Mouse (Mus musculus): Measurements from ENCODE around the gene Cfh. TPM values are rescaled to one million over a fixed set of nuclear protein-coding genes. Genes with fewer than 3 reads are reported as not detected.
"Not testable (repeated sequence)": the region's sequence is repeated elsewhere in the genome, so short reads cannot be mapped to it uniquely, and the experiment has no call there.

Gene Cfh
- polyA plus RNA-seq (2016; fragmentation: Nextera tagmentation; extraction: Ambion mirVana): 3.1 and 3.7 TPM in 2 replicates

GRCm38 (mm10) chr1:140183664-140184063, at the start of gene Cfh:
Cfh (minus strand) TSS chr1:140183764.
- H3K36me3 ChIP-seq; H3K27ac ChIP-seq; H3K9me3 ChIP-seq (replicated peaks); ATAC-seq; H3K4me3 ChIP-seq; H3K27me3 ChIP-seq (replicated peaks); H3K9ac ChIP-seq; H3K4me2 ChIP-seq; H3K4me1 ChIP-seq: not testable (repeated sequence)

GRCm38 (mm10) chr1:140226673-140227072, 43.1 kb upstream of the Cfh start:
- Histone ChIP-seq H3K4me1 (no peaks in the 10 kb centered on the region), H3K9ac (no peak overlapping the region), H3K27ac (no peak overlapping the region), H3K36me3 (no peaks in the 10 kb centered on the region), H3K9me3 (replicated peaks) (no peaks in the 10 kb centered on the region), H3K4me2 (no peak overlapping the region), H3K27me3 (replicated peaks) (no peaks in the 10 kb centered on the region), H3K4me3 (no peak overlapping the region)
- WGBS (ENCODE audit: insufficient replicate concordance): 68% methylated on average over 8 of the region's 8 CpGs
- ATAC-seq: no peak

DNA sequence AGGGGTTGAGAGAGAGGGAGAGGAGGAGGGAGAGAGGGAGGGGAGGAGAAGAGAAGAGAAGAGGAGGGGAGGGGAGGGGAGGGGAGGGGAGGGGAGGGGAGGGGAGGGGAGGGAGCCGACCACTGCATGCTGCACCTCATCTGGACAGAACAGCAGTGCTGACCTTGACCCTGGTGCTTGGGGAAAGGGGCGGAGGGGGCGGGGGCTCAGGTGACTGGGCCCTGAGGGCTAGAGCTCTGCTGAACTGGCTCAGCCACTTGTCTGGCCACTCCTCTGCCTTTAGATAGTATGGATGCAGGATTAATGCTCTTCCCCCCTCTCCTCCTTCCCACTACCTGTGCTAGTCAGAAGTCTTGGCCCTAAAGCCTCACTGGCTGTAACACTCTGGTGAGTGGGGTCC, 41.7 kb upstream of the Cfh start:
- Histone ChIP-seq H3K4me1 (no peaks in the 10 kb centered on the region), H3K27ac (no peak overlapping the region), H3K9ac (no peak overlapping the region), H3K27me3 (replicated peaks) (no peaks in the 10 kb centered on the region), H3K9me3 (replicated peaks) (no peaks in the 10 kb centered on the region), H3K36me3 (no peaks in the 10 kb centered on the region), H3K4me2 (no peak overlapping the region), H3K4me3 (no peak overlapping the region)
- 60% methylated on average over 2 of the region's 3 CpGs for WGBS (ENCODE audit: insufficient replicate concordance)
- ATAC-seq: 0 out of 2 replicates have a peak, but pooled peaks have one; percentile 15

- 45% methylated on average over 2 of the region's 2 CpGs for WGBS (ENCODE audit: insufficient replicate concordance)
- H3K27ac ChIP-seq: no peak overlapping the region
- H3K27me3 ChIP-seq (replicated peaks): no peaks in the 10 kb centered on the region
- no peak for ATAC-seq
- H3K9me3 ChIP-seq (replicated peaks): no peaks in the 10 kb centered on the region
- H3K9ac ChIP-seq: no peak overlapping the region
- no peaks in the 10 kb centered on the region for H3K36me3 ChIP-seq
- no peak overlapping the region for H3K4me3 ChIP-seq
- no peak overlapping the region for H3K4me2 ChIP-seq
- H3K4me1 ChIP-seq: no peaks in the 10 kb centered on the region
Observed at GRCm38 (mm10) chr1:140205329-140205728, 21.8 kb upstream of the Cfh start.

DNA sequence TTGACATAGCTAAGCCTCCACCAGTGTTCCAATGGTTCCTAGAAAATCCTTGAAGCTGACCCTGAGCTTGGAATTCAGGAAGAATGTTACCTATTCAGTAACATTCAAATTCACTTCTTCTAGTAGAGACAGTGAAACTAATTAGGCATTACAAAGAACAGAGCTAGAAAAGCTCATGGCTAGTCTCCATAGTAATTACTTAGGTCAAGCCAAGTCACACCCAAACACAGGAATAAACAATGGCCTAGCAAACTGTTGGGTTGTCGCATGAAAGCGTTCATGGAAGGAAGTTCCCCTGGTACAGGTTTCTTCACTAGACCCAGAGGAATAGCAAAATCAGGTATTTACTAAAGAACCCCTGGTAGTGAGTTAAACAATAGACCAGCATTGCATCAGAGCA, 4.9 kb upstream of the Cfh start:
- H3K9ac ChIP-seq; H3K4me3 ChIP-seq; H3K9me3 ChIP-seq (replicated peaks); H3K4me1 ChIP-seq; ATAC-seq; H3K27me3 ChIP-seq (replicated peaks); H3K27ac ChIP-seq; H3K4me2 ChIP-seq; H3K36me3 ChIP-seq: not testable (repeated sequence)
- 64% methylated on average over 2 of the region's 2 CpGs for WGBS (ENCODE audit: insufficient replicate concordance)

DNA sequence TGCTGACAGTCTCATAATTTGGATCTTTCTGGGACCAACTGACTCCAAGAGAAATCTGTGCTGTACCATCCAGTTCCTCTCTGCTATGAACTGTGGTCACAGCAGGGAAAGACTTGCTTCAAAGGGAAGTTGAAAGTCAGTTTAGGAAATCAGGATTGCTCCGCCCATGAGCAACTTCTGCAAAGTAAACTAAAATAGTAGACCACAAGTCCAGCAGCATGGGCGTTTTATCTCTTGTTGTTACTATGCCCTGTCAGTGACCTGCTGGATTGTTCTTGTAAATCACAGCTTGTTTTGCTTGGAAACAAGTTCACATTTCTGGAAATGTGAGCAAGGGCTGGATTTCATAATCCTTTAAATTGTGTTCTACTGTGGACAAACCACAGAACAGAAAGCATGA, 356 bp downstream of the Cfh start:
- no peak overlapping the region for H3K4me2 ChIP-seq
- 16% methylated on average over 2 of the region's 2 CpGs for WGBS (ENCODE audit: insufficient replicate concordance)
- no peaks in the 10 kb centered on the region for H3K9me3 ChIP-seq (replicated peaks)
- H3K36me3 ChIP-seq: no peaks in the 10 kb centered on the region
- H3K27me3 ChIP-seq (replicated peaks): no peaks in the 10 kb centered on the region
- H3K27ac ChIP-seq: no peak overlapping the region
- ATAC-seq: peak; percentile 49; the same call in 1 of the 2 replicates
- H3K4me1 ChIP-seq: no peaks in the 10 kb centered on the region
- H3K9ac ChIP-seq: no peak overlapping the region
- no peak overlapping the region for H3K4me3 ChIP-seq

DNA sequence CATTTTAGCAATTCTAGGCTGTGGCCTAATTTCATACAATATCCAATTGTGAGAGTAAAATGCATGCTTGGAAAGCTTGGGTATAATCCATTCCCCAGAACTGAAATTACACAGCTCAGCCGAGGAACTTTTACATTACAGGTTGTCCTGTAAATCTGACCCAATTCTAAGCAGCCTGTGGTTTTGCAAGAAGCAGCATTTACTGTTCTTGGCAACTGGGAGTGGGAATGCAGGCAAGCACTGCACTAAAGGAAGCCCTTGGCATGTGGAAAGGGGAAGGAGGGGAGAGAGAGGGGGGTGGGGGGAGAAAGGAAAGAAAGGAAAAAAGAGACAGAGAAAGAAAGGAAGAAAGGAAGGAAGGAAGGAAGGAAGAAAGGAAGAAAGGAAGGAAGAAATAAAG, 3.4 kb downstream of the Cfh start:
- Histone ChIP-seq H3K4me3 (no peak overlapping the region), H3K9ac (no peak overlapping the region), H3K9me3 (replicated peaks) (no peaks in the 10 kb centered on the region), H3K27ac (no peak overlapping the region), H3K36me3 (no peaks in the 10 kb centered on the region), H3K27me3 (replicated peaks) (no peaks in the 10 kb centered on the region), H3K4me1 (no peaks in the 10 kb centered on the region), H3K4me2 (no peak overlapping the region)
- no peak for ATAC-seq
- WGBS (ENCODE audit: insufficient replicate concordance): 54% methylated on average over 1 of the region's 1 CpGs

- Histone ChIP-seq H3K4me2 (no peak overlapping the region), H3K27ac (no peak overlapping the region), H3K36me3 (no peaks in the 10 kb centered on the region), H3K4me3 (no peak overlapping the region), H3K4me1 (no peaks in the 10 kb centered on the region), H3K9ac (no peak overlapping the region), H3K27me3 (replicated peaks) (no peaks in the 10 kb centered on the region), H3K9me3 (replicated peaks) (no peaks in the 10 kb centered on the region)
- 33% methylated on average over 2 of the region's 2 CpGs for whole genome bisulfite sequencing (ENCODE audit: insufficient replicate concordance)
- no peak for ATAC-seq
Observed at GRCm38 (mm10) chr1:140175442-140175841, 8.1 kb downstream of the Cfh start.

DNA sequence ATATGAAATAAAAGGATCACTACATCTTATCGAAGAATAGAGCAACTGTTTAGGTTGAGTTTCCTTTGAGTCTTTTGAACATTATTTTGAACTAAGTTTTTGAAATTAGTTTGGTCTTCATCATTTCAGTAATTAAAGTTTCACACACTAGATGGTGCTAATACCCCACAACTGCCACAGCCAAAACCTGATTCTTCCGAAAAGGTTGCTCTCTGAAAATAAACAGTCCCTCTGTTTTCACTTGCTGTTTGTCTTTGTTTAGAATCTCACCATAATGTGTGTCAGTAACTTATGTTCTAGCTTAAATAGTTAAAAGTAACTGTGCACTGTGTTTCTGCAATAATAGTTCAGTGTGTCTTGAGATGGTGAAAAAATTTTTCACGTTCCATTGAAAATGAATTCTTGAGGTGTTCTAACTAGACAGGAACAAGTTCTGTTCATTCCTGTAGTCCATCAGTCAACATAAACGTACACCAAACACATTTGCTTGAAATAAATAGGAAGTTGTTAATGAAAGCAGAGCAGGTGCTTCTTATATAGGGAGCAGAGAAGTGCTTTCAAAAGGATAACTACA, 11.9 kb downstream of the Cfh start:
- H3K27me3 ChIP-seq (replicated peaks): no peaks in the 10 kb centered on the region
- WGBS (ENCODE audit: insufficient replicate concordance): 30% methylated on average over 4 of the region's 4 CpGs
- ATAC-seq: no peak

DNA sequence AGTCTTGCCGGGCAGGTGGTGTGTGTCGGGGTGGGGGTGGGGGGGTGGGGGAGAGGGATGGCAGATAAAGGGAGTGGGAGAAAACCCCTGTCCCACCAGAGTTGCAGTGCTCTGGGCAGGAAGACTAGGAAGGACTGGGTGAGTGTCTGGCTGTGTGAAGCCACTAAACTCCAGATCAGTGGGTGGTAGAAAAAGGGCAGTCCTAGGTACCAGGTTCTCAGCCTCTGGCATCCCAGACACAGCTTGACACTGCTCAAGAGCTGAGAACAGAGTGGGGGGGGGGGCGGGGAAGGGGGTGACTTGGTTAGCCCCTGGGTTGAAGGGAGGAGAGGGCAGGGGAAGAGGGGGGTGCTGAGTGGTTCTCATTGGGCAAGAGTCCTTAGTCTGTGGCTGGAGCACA, 24.6 kb downstream of the Cfh start:
- Histone ChIP-seq H3K27me3 (replicated peaks) (no peaks in the 10 kb centered on the region), H3K36me3 (no peaks in the 10 kb centered on the region), H3K27ac (no peak overlapping the region), H3K4me2 (no peak overlapping the region), H3K4me3 (no peak overlapping the region), H3K9ac (no peak overlapping the region), H3K9me3 (replicated peaks) (no peaks in the 10 kb centered on the region), H3K4me1 (no peaks in the 10 kb centered on the region)
- WGBS (ENCODE audit: insufficient replicate concordance): 85% methylated on average over 2 of the region's 3 CpGs
- ATAC-seq: no peak

More for the DNA sequence above, 11.9 kb downstream of the Cfh start:
- no peaks in the 10 kb centered on the region for H3K4me1 ChIP-seq
- H3K4me2 ChIP-seq: no peak overlapping the region
- no peaks in the 10 kb centered on the region for H3K36me3 ChIP-seq
- no peaks in the 10 kb centered on the region for H3K9me3 ChIP-seq (replicated peaks)
- H3K9ac ChIP-seq: no peak overlapping the region
- H3K27ac ChIP-seq: no peak overlapping the region
- no peak overlapping the region for H3K4me3 ChIP-seq

DNA sequence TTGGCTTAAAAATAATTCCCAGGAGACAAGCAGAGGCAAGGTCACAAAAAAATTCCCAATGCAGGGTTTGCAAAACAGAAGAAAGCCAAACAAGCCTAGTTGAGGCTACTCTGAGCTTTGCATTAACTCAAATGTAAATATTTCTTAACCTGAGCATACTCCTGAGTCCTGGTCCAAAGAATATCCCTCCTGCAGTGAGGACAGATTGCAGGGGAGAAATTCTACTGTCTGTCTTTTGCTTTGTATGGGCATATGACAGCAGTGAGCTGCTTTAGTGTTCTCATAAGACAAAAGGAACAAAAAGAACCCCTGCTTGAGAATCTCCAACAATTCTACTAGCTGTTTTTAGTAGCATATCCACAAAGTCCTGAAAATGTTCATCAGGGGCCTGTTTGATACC, 114.1 kb downstream of the Cfh start:
- H3K4me1 ChIP-seq: no peaks in the 10 kb centered on the region
- H3K9me3 ChIP-seq (replicated peaks): no peaks in the 10 kb centered on the region
- H3K4me3 ChIP-seq: no peak overlapping the region
- H3K4me2 ChIP-seq: no peak overlapping the region
- H3K27ac ChIP-seq: no peak overlapping the region
- ATAC-seq: no peak
- H3K36me3 ChIP-seq: no peaks in the 10 kb centered on the region
- no peaks in the 10 kb centered on the region for H3K27me3 ChIP-seq (replicated peaks)
- H3K9ac ChIP-seq: no peak overlapping the region

All from liver, embryonic 12.5 days (tissue).